Mouse (Mus musculus) cerebral cortex, adult 2 months (tissue): ENCODE measurements around the gene Patz1.

Experiments used
- WGBS: fragments of 180-500 bp; shearing (Covaris S2); methylation state at CpG from one replicate; pipeline ENCODE4 v1.1.7; 2018; 5-methylcytosine and 5-hydroxymethylcytosine counted together

The Patz1 gene

GRCm38 (mm10) chr11:3330566-3330965, 41.9 kb downstream of the Patz1 start:
- under 1% methylated on average over 9 of the region's 9 CpGs for WGBS

GRCm38 (mm10) chr11:3330991-3331750, 42.5 kb downstream of the Patz1 start:
- WGBS: 1% methylated on average over 14 of the region's 14 CpGs

- WGBS: under 1% methylated on average over 75 of the region's 75 CpGs
These were observed 43.3 kb downstream of the Patz1 start for GRCm38 (mm10) chr11:3331756-3332642.

- 87% methylated on average over 11 of the region's 11 CpGs for WGBS
These were observed 44.5 kb downstream of the Patz1 start for GRCm38 (mm10) chr11:3333111-3333695.

- 87% methylated on average over 11 of the region's 11 CpGs for WGBS
These were observed 45.6 kb downstream of the Patz1 start for GRCm38 (mm10) chr11:3334141-3334710.

GRCm38 (mm10) chr11:3334711-3335316, 46.1 kb downstream of the Patz1 start:
- 59% methylated on average over 9 of the region's 9 CpGs for WGBS

GRCm38 (mm10) chr11:3335651-3336216, 47.1 kb downstream of the Patz1 start:
- WGBS: 53% methylated on average over 11 of the region's 11 CpGs

GRCm38 (mm10) chr11:3336602-3337001, 47.9 kb downstream of the Patz1 start:
- WGBS: 57% methylated on average over 3 of the region's 3 CpGs

GRCm38 (mm10) chr11:3337173-3337955, 48.7 kb downstream of the Patz1 start:
- 19% methylated on average over 12 of the region's 12 CpGs for WGBS

GRCm38 (mm10) chr11:3337961-3338360, 49.3 kb downstream of the Patz1 start:
- WGBS: 47% methylated on average over 5 of the region's 5 CpGs

GRCm38 (mm10) chr11:3341476-3341875, 52.8 kb downstream of the Patz1 start:
- WGBS: 78% methylated on average over 5 of the region's 5 CpGs

- 84% methylated on average over 3 of the region's 3 CpGs for WGBS
These were observed 56.2 kb downstream of the Patz1 start for GRCm38 (mm10) chr11:3344916-3345315.

GRCm38 (mm10) chr11:3346351-3346750, 57.7 kb downstream of the Patz1 start:
- WGBS: 95% methylated on average over 7 of the region's 7 CpGs

- 64% methylated on average over 12 of the region's 12 CpGs for WGBS
These were observed 58.6 kb downstream of the Patz1 start for GRCm38 (mm10) chr11:3347091-3347834.

- 50% methylated on average over 6 of the region's 6 CpGs for WGBS
These were observed 60.1 kb downstream of the Patz1 start for GRCm38 (mm10) chr11:3348576-3349342.

- 84% methylated on average over 4 of the region's 4 CpGs for WGBS
These were observed 60.6 kb downstream of the Patz1 start for GRCm38 (mm10) chr11:3349343-3349695.

GRCm38 (mm10) chr11:3352131-3352530, 63.5 kb downstream of the Patz1 start:
- WGBS: 88% methylated on average over 9 of the region's 9 CpGs

GRCm38 (mm10) chr11:3352990-3353585, 64.4 kb downstream of the Patz1 start:
- 62% methylated on average over 18 of the region's 18 CpGs for WGBS
